Mouse (Mus musculus) lung, adult 2 months (tissue): ENCODE measurements around the gene Gm13212.
"Not testable (repeated sequence)": the region's sequence is repeated elsewhere in the genome, so short reads cannot be mapped to it uniquely, and the experiment has no call there.

Experiments
- CTCF ChIP-seq: fragments of 200-500 bp; IDR thresholded peaks from 2 replicates; pipeline ENCODE4 v1.5.1; 2011; ENCODE audit warnings: mild to moderate bottlenecking, low read length, control low read depth; ENCODE audit not compliant: insufficient read depth
- POLR2A ChIP-seq: fragments of 200-500 bp; IDR thresholded peaks from 2 replicates; pipeline ENCODE4 v1.6.1; 2011; ENCODE audit warnings: low read depth, mild to moderate bottlenecking, control low read depth, low read length, borderline replicate concordance; ENCODE audit errors: extremely low read depth

DNA sequence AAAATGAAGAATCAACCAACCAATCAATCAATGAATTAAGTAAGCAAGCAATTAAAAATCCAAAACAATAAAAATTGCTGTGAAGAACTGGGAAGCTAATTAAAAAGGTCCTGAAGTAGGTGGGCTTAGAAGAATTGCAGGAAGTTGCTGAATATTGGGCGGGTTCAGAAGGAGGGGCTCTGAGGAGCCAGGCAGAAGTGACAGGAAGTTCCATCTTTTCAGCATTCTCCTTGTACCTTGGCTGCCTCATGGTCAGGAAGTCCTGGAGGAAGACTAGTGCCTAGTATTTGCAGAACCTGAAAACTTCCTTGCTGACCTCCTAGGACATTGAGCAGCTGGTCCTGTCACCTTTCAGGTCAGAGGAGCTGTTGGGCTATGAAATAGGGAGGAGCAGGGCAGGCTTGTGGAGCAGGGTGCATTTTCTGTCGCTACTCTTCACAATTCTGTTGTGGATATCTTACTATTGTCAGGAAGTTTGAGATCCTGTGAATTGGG lies 89.4 kb downstream of the Gm13212 start:
- not testable (repeated sequence) for TF ChIP-seq CTCF, POLR2A
